Mouse (Mus musculus): Measurements from ENCODE around the gene Mtrf1l. TPM values are rescaled to one million over a fixed set of nuclear protein-coding genes. Genes with fewer than 3 reads are reported as not detected.
A peak's percentile ranks its signal among the peaks of the same experiment; 100 is the strongest.

The Mtrf1l gene
- total RNA-seq, 2 experiments from 2014 or later: 11.6 to 14.4 TPM

- peak in 1 of 2 experiments; percentile 7 for DNase-seq
Observed at GRCm38 (mm10) chr10:5804691-5805156, 19.0 kb downstream of the Mtrf1l start.

DNA sequence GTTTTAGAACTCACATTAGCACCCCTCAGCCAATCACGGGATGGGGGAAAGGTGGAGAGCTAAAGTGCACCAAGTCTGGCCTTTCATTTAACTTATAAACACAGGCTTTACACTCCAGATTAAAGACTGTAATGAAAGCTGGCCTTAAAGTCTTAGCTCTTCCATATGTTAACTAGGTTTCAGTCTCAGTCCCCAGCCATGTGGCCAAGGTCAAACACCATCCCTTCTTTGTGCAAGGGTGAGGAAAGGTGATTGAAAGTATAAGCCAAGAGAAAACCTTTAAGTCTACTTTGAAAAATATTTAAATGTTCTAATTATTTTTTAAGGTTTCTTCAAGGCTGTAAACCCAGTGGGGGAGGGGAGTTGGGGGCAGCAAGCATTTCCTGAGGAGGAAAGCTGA lies 20.0 kb downstream of the Mtrf1l start:
- peak in 1 of 2 experiments; percentile 3 for DNase-seq

- no peak for DNase-seq
Observed at GRCm38 (mm10) chr10:5802866-5803265, 20.8 kb downstream of the Mtrf1l start.

GRCm38 (mm10) chr10:5800490-5800889 lies 23.2 kb downstream of the Mtrf1l start:
- DNase-seq: no peak

DNA sequence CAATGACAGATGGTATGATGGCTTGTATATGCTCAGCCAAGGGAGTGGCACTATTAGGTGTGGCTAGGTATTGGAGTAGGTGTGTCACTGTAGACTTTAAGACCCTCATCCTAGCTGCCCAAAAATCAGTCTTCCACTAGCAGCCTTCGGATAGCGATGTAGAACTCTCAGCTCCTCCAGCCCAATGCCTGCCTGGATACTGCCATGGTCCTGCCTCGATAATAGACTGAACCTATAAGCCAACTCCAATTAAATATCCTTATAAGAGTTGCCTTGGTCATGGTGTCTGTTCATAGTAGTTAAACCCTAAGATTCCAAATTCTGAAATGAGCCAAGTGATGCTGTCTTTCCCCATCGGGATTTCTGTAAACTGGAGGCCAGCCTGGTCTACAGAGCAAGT lies 25.6 kb downstream of the Mtrf1l start:
- no peak for DNase-seq

GRCm38 (mm10) chr10:5790657-5791056 lies 33.1 kb downstream of the Mtrf1l start:
- DNase-seq: peak; percentile 55

DNA sequence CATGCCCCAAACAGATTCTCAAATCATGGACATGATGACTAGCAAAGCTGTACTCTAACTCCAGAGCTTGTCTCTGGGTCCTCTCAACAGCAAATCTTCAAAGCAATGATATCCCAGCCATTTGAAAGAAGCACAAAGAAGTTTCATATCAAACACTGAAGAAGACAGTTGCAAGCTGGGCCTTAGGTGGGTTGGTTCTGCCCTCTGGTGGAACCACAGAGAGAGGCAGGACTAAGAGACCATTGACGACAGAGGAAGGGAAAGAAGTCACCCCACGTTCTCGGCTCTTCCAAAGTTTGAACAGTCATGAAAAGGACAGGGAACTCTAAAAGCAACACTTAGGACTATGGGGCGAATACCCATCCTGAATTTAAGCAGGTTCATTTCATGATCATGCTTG lies 36.8 kb downstream of the Mtrf1l start:
- peak; percentile 14 to 30 for DNase-seq

Other genes starting within 250 kb of the Mtrf1l start
- 1 to 10 TPM; 3.0 to 5.4 TPM for gene Myct1, start 230.1 kb downstream of the Mtrf1l start, total RNA-seq (2021)
- under 1 TPM; 0.16 to 0.46 TPM for gene Vip, start 184.7 kb downstream of the Mtrf1l start, total RNA-seq (2021)
- 1 to 10 TPM; 3.2 to 4.1 TPM for gene Fbxo5, start 18.3 kb downstream of the Mtrf1l start, total RNA-seq (2021)
- 1 to 10 TPM in 1 of 2 experiments, under 1 TPM in 1; 0.89 to 1.0 TPM for gene Rgs17, start 98.5 kb upstream of the Mtrf1l start, total RNA-seq (2021)